Mouse (Mus musculus) embryonic facial prominence, embryonic 10.5 days (tissue): ENCODE data around the gene Olfr10. TPM values are rescaled to one million over a fixed set of nuclear protein-coding genes. Genes with fewer than 3 reads are reported as not detected.

ENCODE experiments used
- DNase-seq: peaks from one replicate; pipeline ENCODE4 v3.0.0-alpha.2; 2017; ENCODE audit warnings: low spot score
- H3K27ac ChIP-seq: fragments of 300-500 bp; sonication (generic); replicated peaks from 2 replicates; pipeline ENCODE4 v1.5.1; 2016; ENCODE audit warnings: mild to moderate bottlenecking
- H3K27me3 ChIP-seq: fragments of 300-500 bp; sonication (generic); replicated peaks from 2 replicates; pipeline ENCODE4 v1.6.1; 2016; ENCODE audit warnings: low read depth, mild to moderate bottlenecking; ENCODE audit not compliant: poor library complexity, severe bottlenecking
- H3K36me3 ChIP-seq: fragments of 300-500 bp; sonication (generic); replicated peaks from 2 replicates; pipeline ENCODE4 v1.6.1; 2016; ENCODE audit warnings: mild to moderate bottlenecking, moderate library complexity
- H3K4me1 ChIP-seq: fragments of 300-500 bp; sonication (generic); 2 replicates; pipeline ENCODE4 v1.6.1; 2016
- H3K4me3 ChIP-seq: fragments of 300-500 bp; sonication (generic); 2 replicates; pipeline ENCODE4 v1.5.1; 2016; ENCODE audit warnings: mild to moderate bottlenecking, moderate library complexity
- H3K9me3 ChIP-seq: fragments of 300-500 bp; sonication (generic); 2 replicates; pipeline ENCODE4 v1.6.1; 2016; ENCODE audit warnings: mild to moderate bottlenecking
- WGBS: fragments of 180-500 bp; shearing (Covaris S2); methylation state at CpG from one replicate; pipeline ENCODE4 v1.1.7; 2016; 5-methylcytosine and 5-hydroxymethylcytosine counted together
- polyA plus RNA-seq: library from polyadenylated mRNA; unstranded; fragments of >200 nt; fragmentation: Nextera tagmentation; extraction: Ambion mirVana; gene quantifications from 2 replicates; pipeline ENCODE4 v1.2.1, GENCODE M21; 2016

Olfr10 gene
- not detected in 2 replicates for polyA plus RNA-seq

DNA sequence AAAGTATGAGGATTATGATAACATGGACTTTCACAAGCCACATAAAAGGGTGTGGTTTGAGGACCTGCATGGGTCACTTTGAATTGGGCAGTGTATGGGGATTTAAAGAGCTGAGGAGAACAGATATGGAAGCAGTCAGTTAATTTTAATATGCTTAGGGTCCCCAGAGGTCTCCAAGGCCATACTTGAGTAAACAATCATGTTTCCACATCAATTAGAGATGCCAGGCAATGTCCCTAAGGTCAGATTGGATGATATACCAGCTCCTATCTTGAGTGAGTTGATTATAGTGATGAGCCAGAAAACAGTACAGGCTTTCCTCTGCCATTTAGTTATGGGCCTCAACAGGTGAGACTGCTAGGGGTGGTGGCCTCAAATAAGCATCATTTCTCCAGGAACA, at the start of gene Olfr10:
Olfr10 (plus strand) TSS at position 301 of the 400 bp plus-strand sequence.
- H3K27ac ChIP-seq = no peak within 1 kb of the TSS
- no peak for DNase-seq
- H3K36me3 ChIP-seq = no peaks in the 10 kb centered on the region
- H3K27me3 ChIP-seq = no peaks in the 10 kb centered on the region
- no peak within 1 kb of the TSS for H3K4me3 ChIP-seq
- no peaks in the 10 kb centered on the region for H3K4me1 ChIP-seq
- H3K9me3 ChIP-seq = no peaks in the 10 kb centered on the region

DNA sequence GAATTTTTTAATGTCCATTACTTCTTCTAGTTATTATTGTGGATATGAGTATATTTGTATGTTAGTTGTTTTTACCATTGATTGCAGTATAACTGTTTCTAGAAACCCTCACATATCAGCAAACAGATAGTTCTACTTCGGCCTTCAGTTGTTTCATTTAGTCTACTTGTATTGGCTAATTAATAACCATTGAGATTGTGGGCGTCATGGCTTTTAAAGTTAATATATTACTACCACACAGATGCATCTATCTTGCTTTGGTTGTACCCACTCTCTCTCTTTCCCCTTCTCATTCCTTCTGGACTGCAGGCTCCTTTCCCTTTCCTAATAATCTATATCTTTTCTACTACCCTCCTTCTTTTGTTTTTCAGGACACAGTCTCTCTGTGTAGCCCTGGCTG, 45.2 kb upstream of the Olfr10 start:
- H3K4me3 ChIP-seq = no peak overlapping the region
- no peaks in the 10 kb centered on the region for H3K27me3 ChIP-seq
- WGBS = 94% methylated on average over 2 of the region's 2 CpGs
- H3K27ac ChIP-seq = no peak overlapping the region
- no peaks in the 10 kb centered on the region for H3K4me1 ChIP-seq
- no peak for DNase-seq
- H3K36me3 ChIP-seq = peaks cover 61% of the 10 kb centered on the region
- H3K9me3 ChIP-seq = no peaks in the 10 kb centered on the region

DNA sequence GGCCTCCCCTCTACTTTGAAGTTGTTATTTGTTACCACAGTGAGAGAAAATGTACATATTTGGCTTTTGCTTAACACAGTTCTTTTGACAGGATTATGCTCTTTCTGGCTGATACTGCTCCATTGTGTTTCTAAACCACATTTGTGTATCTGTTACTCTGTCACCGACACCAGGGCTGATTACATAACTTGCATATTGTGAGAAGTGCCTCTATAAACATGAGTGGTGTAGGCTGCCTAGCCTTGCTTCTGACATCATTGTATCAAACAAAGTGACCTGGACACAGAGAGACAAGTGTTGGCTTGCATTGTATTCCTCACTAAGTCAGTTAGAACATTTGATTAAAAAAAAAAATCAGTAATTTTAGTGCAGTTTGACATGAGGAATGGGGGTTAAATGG, 44.7 kb upstream of the Olfr10 start:
- Histone ChIP-seq H3K27me3 (no peaks in the 10 kb centered on the region), H3K9me3 (no peaks in the 10 kb centered on the region), H3K27ac (no peak overlapping the region), H3K4me1 (no peaks in the 10 kb centered on the region), H3K4me3 (no peak overlapping the region), H3K36me3 (peaks cover 61% of the 10 kb centered on the region)
- no peak for DNase-seq
- WGBS = 89% methylated on average over 1 of the region's 1 CpGs

DNA sequence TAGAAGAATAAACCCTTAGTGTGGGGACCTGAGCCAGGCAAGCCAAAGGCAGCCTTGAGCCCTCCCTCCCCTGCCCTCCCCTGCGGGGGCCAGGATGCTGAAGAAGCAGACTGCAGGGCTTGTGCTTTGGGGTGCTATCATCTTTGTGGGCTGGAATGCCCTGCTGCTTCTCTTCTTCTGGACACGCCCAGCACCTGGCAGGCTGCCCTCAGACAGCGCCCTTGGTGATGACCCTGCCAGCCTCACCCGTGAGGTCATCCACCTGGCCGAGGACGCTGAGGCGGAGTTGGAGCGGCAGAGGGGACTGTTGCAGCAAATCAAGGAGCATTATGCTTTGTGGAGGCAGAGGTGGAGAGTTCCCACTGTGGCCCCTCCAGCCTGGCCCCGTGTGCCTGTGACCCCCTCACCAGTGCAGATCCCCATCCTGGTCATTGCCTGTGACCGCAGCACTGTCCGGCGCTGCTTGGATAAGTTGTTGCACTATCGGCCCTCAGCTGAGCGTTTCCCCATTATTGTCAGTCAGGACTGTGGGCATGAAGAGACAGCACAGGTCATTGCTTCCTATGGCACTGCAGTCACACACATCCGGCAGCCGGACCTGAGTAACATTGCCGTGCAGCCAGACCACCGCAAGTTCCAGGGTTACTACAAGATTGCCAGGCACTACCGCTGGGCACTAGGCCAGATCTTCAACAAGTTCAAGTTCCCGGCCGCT, 43.8 kb upstream of the Olfr10 start:
- peaks cover 56% of the 10 kb centered on the region for H3K36me3 ChIP-seq
- H3K9me3 ChIP-seq = no peaks in the 10 kb centered on the region
- no peaks in the 10 kb centered on the region for H3K4me1 ChIP-seq
- DNase-seq = no peak
- 94% methylated on average over 21 of the region's 21 CpGs for WGBS
- no peak overlapping the region for H3K27ac ChIP-seq
- H3K4me3 ChIP-seq = no peak overlapping the region
- H3K27me3 ChIP-seq = no peaks in the 10 kb centered on the region

DNA sequence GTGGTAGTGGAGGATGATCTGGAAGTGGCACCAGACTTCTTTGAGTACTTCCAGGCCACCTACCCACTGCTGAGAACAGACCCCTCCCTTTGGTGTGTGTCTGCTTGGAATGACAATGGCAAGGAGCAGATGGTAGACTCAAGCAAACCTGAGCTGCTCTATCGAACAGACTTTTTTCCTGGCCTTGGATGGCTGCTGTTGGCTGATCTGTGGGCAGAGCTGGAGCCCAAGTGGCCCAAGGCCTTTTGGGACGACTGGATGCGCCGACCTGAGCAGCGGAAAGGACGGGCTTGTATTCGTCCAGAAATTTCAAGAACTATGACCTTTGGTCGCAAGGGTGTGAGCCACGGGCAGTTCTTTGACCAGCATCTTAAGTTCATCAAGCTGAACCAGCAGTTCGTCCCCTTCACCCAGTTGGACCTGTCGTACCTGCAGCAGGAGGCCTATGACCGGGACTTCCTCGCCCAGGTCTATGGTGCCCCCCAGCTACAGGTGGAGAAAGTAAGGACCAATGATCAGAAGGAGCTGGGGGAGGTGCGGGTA, 43.2 kb upstream of the Olfr10 start:
- H3K4me3 ChIP-seq = no peak overlapping the region
- peaks cover 52% of the 10 kb centered on the region for H3K36me3 ChIP-seq
- DNase-seq = no peak
- no peak overlapping the region for H3K27ac ChIP-seq
- no peaks in the 10 kb centered on the region for H3K27me3 ChIP-seq
- no peaks in the 10 kb centered on the region for H3K4me1 ChIP-seq
- H3K9me3 ChIP-seq = no peaks in the 10 kb centered on the region
- WGBS = 94% methylated on average over 14 of the region's 14 CpGs

DNA sequence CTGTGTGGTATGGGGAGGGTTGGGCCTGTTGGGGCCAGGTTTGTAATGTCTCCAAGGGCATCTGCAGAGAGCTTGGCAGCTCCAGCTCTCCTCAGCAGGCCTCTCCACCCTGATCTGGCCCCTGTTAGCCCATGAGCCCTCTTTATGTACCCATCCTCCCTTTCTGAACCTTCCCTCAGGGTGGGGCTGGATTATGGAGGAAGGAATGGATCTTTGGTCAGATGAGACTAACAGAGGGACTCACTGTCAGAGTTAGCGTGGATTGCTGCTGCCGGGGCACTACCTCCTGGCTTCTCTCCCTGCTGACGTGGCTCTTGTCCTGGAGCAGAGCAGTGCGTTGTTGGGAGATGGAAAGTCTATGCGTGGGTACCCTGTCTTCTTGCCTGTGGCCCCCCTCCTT, 42.3 kb upstream of the Olfr10 start:
- H3K36me3 ChIP-seq = peaks cover 46% of the 10 kb centered on the region
- H3K4me3 ChIP-seq = no peak overlapping the region
- no peak overlapping the region for H3K27ac ChIP-seq
- no peaks in the 10 kb centered on the region for H3K9me3 ChIP-seq
- no peak for DNase-seq
- no peaks in the 10 kb centered on the region for H3K27me3 ChIP-seq
- no peaks in the 10 kb centered on the region for H3K4me1 ChIP-seq
- 89% methylated on average over 5 of the region's 5 CpGs for WGBS

DNA sequence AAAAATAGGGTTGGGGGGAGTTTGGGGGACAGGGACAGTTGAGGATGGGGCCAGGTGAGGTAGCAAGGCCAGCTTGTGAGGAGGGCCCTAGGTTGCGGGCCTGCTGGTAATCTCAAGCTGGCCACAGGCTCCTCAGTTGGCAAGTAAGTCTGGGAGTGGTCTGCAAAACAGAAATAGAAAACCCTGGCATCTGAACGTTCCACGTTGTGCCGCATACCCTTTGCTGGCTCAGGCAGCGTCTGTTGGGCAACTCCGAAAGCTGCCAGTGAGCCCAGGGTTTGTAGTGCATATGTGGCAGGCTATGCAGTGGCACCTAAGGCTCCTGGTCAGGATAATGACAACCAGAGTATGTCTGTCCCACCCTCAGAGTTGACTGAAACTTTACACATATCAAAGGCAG, 41.4 kb upstream of the Olfr10 start:
- Histone ChIP-seq H3K4me3 (no peak overlapping the region), H3K27me3 (no peaks in the 10 kb centered on the region), H3K36me3 (peaks cover 44% of the 10 kb centered on the region), H3K27ac (no peak overlapping the region), H3K4me1 (no peaks in the 10 kb centered on the region), H3K9me3 (no peaks in the 10 kb centered on the region)
- DNase-seq = no peak
- 92% methylated on average over 6 of the region's 6 CpGs for WGBS

DNA sequence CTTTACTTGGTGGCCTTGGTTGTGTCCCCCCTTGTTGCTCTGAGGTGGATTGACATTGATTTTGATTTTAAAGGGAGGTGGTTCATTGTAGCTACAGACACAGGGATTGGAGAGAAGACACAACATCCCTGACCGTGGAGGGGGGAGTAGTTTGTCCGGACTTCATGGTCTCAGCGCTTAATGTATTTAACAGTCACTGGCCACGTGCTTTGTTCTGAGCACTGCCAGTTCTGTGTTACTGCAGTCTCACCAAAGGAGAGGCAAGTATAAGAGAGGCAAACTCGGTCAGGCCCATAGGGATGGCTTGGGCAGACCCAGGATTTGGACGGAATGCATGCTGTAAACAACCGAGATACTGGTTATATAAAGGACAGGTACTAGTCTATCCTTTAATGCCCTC, 40.5 kb upstream of the Olfr10 start:
- peaks cover 44% of the 10 kb centered on the region for H3K36me3 ChIP-seq
- no peaks in the 10 kb centered on the region for H3K9me3 ChIP-seq
- WGBS = 91% methylated on average over 7 of the region's 7 CpGs
- no peak overlapping the region for H3K4me3 ChIP-seq
- no peaks in the 10 kb centered on the region for H3K4me1 ChIP-seq
- no peak overlapping the region for H3K27ac ChIP-seq
- H3K27me3 ChIP-seq = no peaks in the 10 kb centered on the region
- no peak for DNase-seq

DNA sequence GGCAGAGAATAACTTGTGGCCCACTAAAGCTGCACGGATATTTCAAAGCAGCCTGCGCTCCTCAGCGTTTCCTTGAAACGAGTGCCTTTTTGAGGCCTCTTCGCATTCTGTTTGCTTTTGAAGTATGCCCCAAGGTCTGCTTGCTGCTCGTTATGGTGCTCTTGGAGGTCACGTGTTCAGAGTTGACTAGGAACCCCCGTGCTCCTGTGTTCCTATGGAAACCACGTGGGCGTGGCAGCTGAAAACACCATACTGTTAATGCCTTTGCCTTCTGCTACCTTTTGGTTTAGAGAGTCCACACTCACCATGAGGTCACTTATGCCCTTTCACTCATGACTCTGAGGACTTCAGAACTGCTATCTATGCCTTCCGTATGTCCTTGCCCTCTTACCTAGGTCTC, 39.9 kb upstream of the Olfr10 start:
- Histone ChIP-seq H3K27me3 (no peaks in the 10 kb centered on the region), H3K4me1 (no peaks in the 10 kb centered on the region), H3K4me3 (no peak overlapping the region), H3K36me3 (peaks cover 44% of the 10 kb centered on the region), H3K27ac (no peak overlapping the region), H3K9me3 (no peaks in the 10 kb centered on the region)
- DNase-seq = no peak
- 80% methylated on average over 11 of the region's 11 CpGs for WGBS

DNA sequence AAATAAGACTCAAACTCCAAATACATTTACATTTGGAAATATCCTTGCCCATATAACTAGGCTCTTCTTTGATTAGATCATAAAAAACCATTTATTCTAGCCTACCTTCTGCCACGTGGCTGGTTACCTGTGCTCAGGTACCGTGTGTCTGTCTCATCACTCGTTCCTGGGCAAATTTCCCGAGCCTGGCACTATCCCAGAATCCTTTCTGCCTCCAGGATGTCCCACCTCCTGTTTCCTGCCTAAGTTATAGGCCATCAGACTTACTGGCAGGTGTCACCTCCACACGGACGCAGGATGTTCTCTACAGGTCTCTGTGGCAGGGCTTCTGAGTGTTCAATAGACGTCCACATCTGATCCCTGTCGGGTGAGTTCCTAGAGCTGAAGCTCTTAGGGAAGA, 39.4 kb upstream of the Olfr10 start:
- WGBS = 88% methylated on average over 8 of the region's 8 CpGs
- peaks cover 44% of the 10 kb centered on the region for H3K36me3 ChIP-seq
- no peaks in the 10 kb centered on the region for H3K27me3 ChIP-seq
- no peaks in the 10 kb centered on the region for H3K9me3 ChIP-seq
- DNase-seq = no peak
- no peaks in the 10 kb centered on the region for H3K4me1 ChIP-seq
- no peak overlapping the region for H3K27ac ChIP-seq
- H3K4me3 ChIP-seq = no peak overlapping the region

DNA sequence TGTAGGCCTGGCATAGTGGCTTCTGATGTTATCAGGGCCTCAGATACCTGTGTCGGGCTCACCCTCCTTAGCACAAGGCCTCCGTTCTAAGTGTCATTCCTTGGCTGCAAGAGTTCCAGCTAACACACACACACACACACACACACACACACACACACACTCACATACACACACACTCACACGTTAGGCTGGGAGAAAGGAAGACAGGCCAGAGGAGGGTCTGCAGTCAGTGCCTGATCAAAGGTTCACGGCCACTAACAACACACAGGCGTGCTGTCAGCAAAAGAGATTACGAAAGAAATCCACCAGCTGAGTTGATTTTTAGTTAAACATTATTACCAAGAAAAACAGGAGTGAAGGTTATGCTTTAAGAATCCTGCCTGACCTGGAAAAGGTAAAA, 37.9 kb upstream of the Olfr10 start:
- DNase-seq = no peak
- WGBS = 89% methylated on average over 6 of the region's 6 CpGs
- no peaks in the 10 kb centered on the region for H3K27me3 ChIP-seq
- H3K27ac ChIP-seq = no peak overlapping the region
- no peaks in the 10 kb centered on the region for H3K9me3 ChIP-seq
- peaks cover 30% of the 10 kb centered on the region for H3K36me3 ChIP-seq
- no peak overlapping the region for H3K4me3 ChIP-seq
- no peaks in the 10 kb centered on the region for H3K4me1 ChIP-seq

DNA sequence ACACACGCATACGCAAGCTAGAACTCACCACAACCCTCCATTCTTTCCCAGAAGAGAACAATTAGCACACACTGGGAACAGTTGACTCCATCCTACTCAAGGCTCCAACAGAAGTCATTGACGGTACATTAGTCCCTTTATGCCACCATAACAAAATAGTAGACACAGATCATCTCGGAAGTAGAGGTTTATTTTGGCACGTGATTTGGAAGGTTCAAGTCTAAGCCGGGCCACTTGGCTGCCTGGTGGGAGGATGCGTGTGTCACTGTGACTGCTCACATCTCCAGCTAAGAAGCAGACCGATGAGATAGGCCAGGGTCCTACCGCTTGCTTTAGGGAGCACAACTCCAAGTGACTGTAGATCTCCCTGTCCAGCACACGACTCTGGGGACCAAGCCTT, 37.2 kb upstream of the Olfr10 start:
- 91% methylated on average over 10 of the region's 10 CpGs for WGBS
- Histone ChIP-seq H3K4me1 (no peaks in the 10 kb centered on the region), H3K9me3 (no peaks in the 10 kb centered on the region), H3K27ac (no peak overlapping the region), H3K36me3 (peaks cover 23% of the 10 kb centered on the region), H3K27me3 (no peaks in the 10 kb centered on the region), H3K4me3 (no peak overlapping the region)
- DNase-seq = no peak

DNA sequence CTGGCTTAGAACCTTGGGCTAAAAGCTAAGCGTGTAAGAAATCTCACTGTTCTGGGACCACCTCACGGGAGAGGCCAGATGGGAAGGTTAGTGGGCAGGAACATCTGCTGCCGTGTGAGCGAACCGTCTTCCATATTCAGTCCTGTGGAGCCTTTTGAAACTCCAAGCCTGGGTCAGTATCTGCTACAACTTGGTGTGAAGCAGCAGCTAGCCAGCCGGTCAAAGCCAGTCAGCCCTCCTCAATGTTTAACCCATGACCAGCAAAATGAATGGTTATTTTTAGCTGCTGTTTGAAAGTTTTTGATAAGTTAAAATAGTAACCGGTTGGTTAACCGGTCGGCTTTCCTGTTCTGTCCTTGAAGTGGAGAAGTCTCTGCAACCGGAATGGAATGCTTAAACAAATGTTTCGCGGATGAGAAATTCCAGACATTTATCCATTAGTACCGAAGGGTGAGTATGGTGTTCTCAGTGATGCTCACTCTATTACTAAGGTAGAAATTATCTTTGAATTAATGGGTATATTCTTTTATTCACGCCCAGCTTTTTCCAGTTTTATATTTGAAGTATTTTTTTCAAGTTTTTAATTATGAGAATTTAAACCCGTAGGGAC, 36.5 kb upstream of the Olfr10 start:
- DNase-seq = no peak
- 89% methylated on average over 15 of the region's 15 CpGs for WGBS
- no peak overlapping the region for H3K27ac ChIP-seq
- H3K4me3 ChIP-seq = no peak overlapping the region
- H3K27me3 ChIP-seq = no peaks in the 10 kb centered on the region
- H3K9me3 ChIP-seq = no peaks in the 10 kb centered on the region
- H3K4me1 ChIP-seq = no peaks in the 10 kb centered on the region
- peaks cover 17% of the 10 kb centered on the region for H3K36me3 ChIP-seq
